Mouse (Mus musculus): ENCODE results near the gene C130026I21Rik. TPM values are rescaled to one million over a fixed set of nuclear protein-coding genes. Genes with fewer than 3 reads are reported as not detected.
"Not testable (repeated sequence)": the region's sequence is repeated elsewhere in the genome, so short reads cannot be mapped to it uniquely, and the experiment has no call there.

The C130026I21Rik gene
- polyA plus RNA-seq, 1 experiment from 2014 or later: 0.43 TPM

GRCm38 (mm10) chr1:85112889-85113288 is 157.5 kb downstream of the C130026I21Rik start:
- H3K4me1 ChIP-seq (ENCODE audit: control insufficient read depth, insufficient read depth, low read length); H3K9me3 ChIP-seq (replicated peaks; ENCODE audit: control insufficient read depth, low read length); H3K9ac ChIP-seq (ENCODE audit: low read length); H3K4me2 ChIP-seq (ENCODE audit: low read depth, low read length); H3K27ac ChIP-seq (ENCODE audit: low read length); H3K27me3 ChIP-seq (ENCODE audit: control insufficient read depth, insufficient read depth, low read length); H3K36me3 ChIP-seq (ENCODE audit: control insufficient read depth, insufficient read depth); H3K4me3 ChIP-seq (ENCODE audit: low read length); ATAC-seq (replicated peaks; ENCODE audit: extremely low read depth, insufficient read depth, low FRiP score): not testable (repeated sequence)
- 65% methylated on average over 2 of the region's 5 CpGs for WGBS

GRCm38 (mm10) chr1:85112266-85112665 is 158.1 kb downstream of the C130026I21Rik start:
- 86% methylated on average over 7 of the region's 7 CpGs for WGBS
- not testable (repeated sequence) for H3K4me2 ChIP-seq (ENCODE audit: low read depth, low read length); H3K27me3 ChIP-seq (ENCODE audit: control insufficient read depth, insufficient read depth, low read length); ATAC-seq (replicated peaks; ENCODE audit: extremely low read depth, insufficient read depth, low FRiP score); H3K27ac ChIP-seq (ENCODE audit: low read length); H3K9ac ChIP-seq (ENCODE audit: low read length); H3K9me3 ChIP-seq (replicated peaks; ENCODE audit: control insufficient read depth, low read length); H3K4me3 ChIP-seq (ENCODE audit: low read length); H3K36me3 ChIP-seq (ENCODE audit: control insufficient read depth, insufficient read depth); H3K4me1 ChIP-seq (ENCODE audit: control insufficient read depth, insufficient read depth, low read length)

- H3K27me3 ChIP-seq (ENCODE audit: control insufficient read depth, insufficient read depth, low read length); H3K9me3 ChIP-seq (replicated peaks; ENCODE audit: control insufficient read depth, low read length); H3K27ac ChIP-seq (ENCODE audit: low read length); ATAC-seq (replicated peaks; ENCODE audit: extremely low read depth, insufficient read depth, low FRiP score); H3K9ac ChIP-seq (ENCODE audit: low read length); H3K4me3 ChIP-seq (ENCODE audit: low read length); H3K4me2 ChIP-seq (ENCODE audit: low read depth, low read length); H3K4me1 ChIP-seq (ENCODE audit: control insufficient read depth, insufficient read depth, low read length); H3K36me3 ChIP-seq (ENCODE audit: control insufficient read depth, insufficient read depth): not testable (repeated sequence)
- 58% methylated on average over 9 of the region's 10 CpGs for WGBS
These were observed 158.8 kb downstream of the C130026I21Rik start for GRCm38 (mm10) chr1:85111572-85111971.

- 83% methylated on average over 2 of the region's 3 CpGs for WGBS
- not testable (repeated sequence) for H3K4me2 ChIP-seq (ENCODE audit: low read depth, low read length); H3K27me3 ChIP-seq (ENCODE audit: control insufficient read depth, insufficient read depth, low read length)
These were observed 159.5 kb downstream of the C130026I21Rik start for GRCm38 (mm10) chr1:85110876-85111275.

DNA sequence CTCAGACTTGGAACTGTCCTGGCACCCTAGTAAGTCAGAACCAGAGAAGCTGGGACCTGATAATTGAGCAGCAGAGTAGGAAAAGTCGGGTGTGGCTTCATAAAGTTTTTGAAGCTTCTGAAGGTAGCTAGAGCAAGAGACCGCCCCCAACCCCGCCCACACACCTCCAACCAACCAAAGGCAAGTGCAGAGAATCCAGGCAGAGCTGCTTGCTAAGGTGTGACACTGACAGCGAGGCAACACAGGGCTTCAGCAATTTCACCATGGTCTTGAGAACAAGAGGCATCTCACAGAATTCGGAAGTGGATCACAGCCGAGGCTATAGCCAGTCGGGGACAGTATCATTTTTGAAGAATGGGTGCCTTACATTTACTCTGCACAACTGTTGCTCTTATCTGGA is 160.6 kb downstream of the C130026I21Rik start, which contains the start of gene A530032D15Rik:
TSS of gene A530032D15Rik (minus strand) at position 101 of the 400 bp plus-strand sequence.
- not testable (repeated sequence) for H3K4me3 ChIP-seq (ENCODE audit: low read length); H3K27me3 ChIP-seq (ENCODE audit: control insufficient read depth, insufficient read depth, low read length); H3K4me1 ChIP-seq (ENCODE audit: control insufficient read depth, insufficient read depth, low read length); H3K4me2 ChIP-seq (ENCODE audit: low read depth, low read length); H3K36me3 ChIP-seq (ENCODE audit: control insufficient read depth, insufficient read depth); H3K27ac ChIP-seq (ENCODE audit: low read length); ATAC-seq (replicated peaks; ENCODE audit: extremely low read depth, insufficient read depth, low FRiP score); H3K9ac ChIP-seq (ENCODE audit: low read length); H3K9me3 ChIP-seq (replicated peaks; ENCODE audit: control insufficient read depth, low read length)
- 0% methylated on average over 1 of the region's 7 CpGs for WGBS

More at GRCm38 (mm10) chr1:85110876-85111275, 159.5 kb downstream of the C130026I21Rik start:
- H3K9ac ChIP-seq (ENCODE audit: low read length); H3K9me3 ChIP-seq (replicated peaks; ENCODE audit: control insufficient read depth, low read length); ATAC-seq (replicated peaks; ENCODE audit: extremely low read depth, insufficient read depth, low FRiP score); H3K4me3 ChIP-seq (ENCODE audit: low read length); H3K27ac ChIP-seq (ENCODE audit: low read length); H3K4me1 ChIP-seq (ENCODE audit: control insufficient read depth, insufficient read depth, low read length); H3K36me3 ChIP-seq (ENCODE audit: control insufficient read depth, insufficient read depth): not testable (repeated sequence)

DNA sequence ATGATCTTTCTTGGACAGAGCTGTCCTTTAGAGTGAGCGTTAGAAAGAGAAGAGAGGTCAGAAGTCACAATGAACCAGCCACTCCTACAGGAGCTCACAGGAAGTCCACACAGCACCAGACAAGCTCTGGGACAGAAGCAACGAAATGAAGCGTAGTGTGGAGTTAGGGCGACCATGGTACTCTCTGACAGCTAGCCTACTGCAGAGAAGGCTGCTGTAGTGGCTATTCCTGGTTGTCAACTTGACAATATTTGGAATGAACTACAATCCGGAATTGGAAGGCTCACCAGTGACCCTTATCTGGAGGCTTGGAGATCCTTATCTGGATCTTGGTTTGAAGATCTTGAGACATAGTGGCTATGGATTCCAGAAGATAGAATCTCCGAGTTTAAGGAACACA is 164.4 kb downstream of the C130026I21Rik start:
- H3K4me3 ChIP-seq (ENCODE audit: low read length); ATAC-seq (replicated peaks; ENCODE audit: extremely low read depth, insufficient read depth, low FRiP score); H3K9me3 ChIP-seq (replicated peaks; ENCODE audit: control insufficient read depth, low read length); H3K36me3 ChIP-seq (ENCODE audit: control insufficient read depth, insufficient read depth); H3K27me3 ChIP-seq (ENCODE audit: control insufficient read depth, insufficient read depth, low read length); H3K4me1 ChIP-seq (ENCODE audit: control insufficient read depth, insufficient read depth, low read length); H3K9ac ChIP-seq (ENCODE audit: low read length); H3K27ac ChIP-seq (ENCODE audit: low read length); H3K4me2 ChIP-seq (ENCODE audit: low read depth, low read length): not testable (repeated sequence)
- WGBS: 61% methylated on average over 5 of the region's 6 CpGs

GRCm38 (mm10) chr1:85105336-85105735 is 165.0 kb downstream of the C130026I21Rik start:
- H3K9ac ChIP-seq (ENCODE audit: low read length); H3K9me3 ChIP-seq (replicated peaks; ENCODE audit: control insufficient read depth, low read length); H3K36me3 ChIP-seq (ENCODE audit: control insufficient read depth, insufficient read depth); H3K4me2 ChIP-seq (ENCODE audit: low read depth, low read length); H3K27me3 ChIP-seq (ENCODE audit: control insufficient read depth, insufficient read depth, low read length); H3K4me3 ChIP-seq (ENCODE audit: low read length); H3K4me1 ChIP-seq (ENCODE audit: control insufficient read depth, insufficient read depth, low read length); H3K27ac ChIP-seq (ENCODE audit: low read length); ATAC-seq (replicated peaks; ENCODE audit: extremely low read depth, insufficient read depth, low FRiP score): not testable (repeated sequence)
- 77% methylated on average over 4 of the region's 4 CpGs for WGBS

- H3K27ac ChIP-seq (ENCODE audit: low read length); H3K4me2 ChIP-seq (ENCODE audit: low read depth, low read length); H3K9ac ChIP-seq (ENCODE audit: low read length); H3K36me3 ChIP-seq (ENCODE audit: control insufficient read depth, insufficient read depth); H3K4me1 ChIP-seq (ENCODE audit: control insufficient read depth, insufficient read depth, low read length); H3K4me3 ChIP-seq (ENCODE audit: low read length); H3K27me3 ChIP-seq (ENCODE audit: control insufficient read depth, insufficient read depth, low read length); H3K9me3 ChIP-seq (replicated peaks; ENCODE audit: control insufficient read depth, low read length); ATAC-seq (replicated peaks; ENCODE audit: extremely low read depth, insufficient read depth, low FRiP score): not testable (repeated sequence)
- 75% methylated on average over 4 of the region's 4 CpGs for WGBS
These were observed 168.6 kb downstream of the C130026I21Rik start for GRCm38 (mm10) chr1:85101754-85102153.

- not testable (repeated sequence) for H3K27me3 ChIP-seq (ENCODE audit: control insufficient read depth, insufficient read depth, low read length); H3K4me2 ChIP-seq (ENCODE audit: low read depth, low read length); H3K9ac ChIP-seq (ENCODE audit: low read length); ATAC-seq (replicated peaks; ENCODE audit: extremely low read depth, insufficient read depth, low FRiP score); H3K27ac ChIP-seq (ENCODE audit: low read length); H3K4me1 ChIP-seq (ENCODE audit: control insufficient read depth, insufficient read depth, low read length); H3K36me3 ChIP-seq (ENCODE audit: control insufficient read depth, insufficient read depth); H3K4me3 ChIP-seq (ENCODE audit: low read length); H3K9me3 ChIP-seq (replicated peaks; ENCODE audit: control insufficient read depth, low read length)
- WGBS: 48% methylated on average over 1 of the region's 1 CpGs
These were observed 170.5 kb downstream of the C130026I21Rik start, which contains the start of gene Gm10553 for GRCm38 (mm10) chr1:85099864-85100263. Gm10553 (plus strand) TSS chr1:85100164.

DNA sequence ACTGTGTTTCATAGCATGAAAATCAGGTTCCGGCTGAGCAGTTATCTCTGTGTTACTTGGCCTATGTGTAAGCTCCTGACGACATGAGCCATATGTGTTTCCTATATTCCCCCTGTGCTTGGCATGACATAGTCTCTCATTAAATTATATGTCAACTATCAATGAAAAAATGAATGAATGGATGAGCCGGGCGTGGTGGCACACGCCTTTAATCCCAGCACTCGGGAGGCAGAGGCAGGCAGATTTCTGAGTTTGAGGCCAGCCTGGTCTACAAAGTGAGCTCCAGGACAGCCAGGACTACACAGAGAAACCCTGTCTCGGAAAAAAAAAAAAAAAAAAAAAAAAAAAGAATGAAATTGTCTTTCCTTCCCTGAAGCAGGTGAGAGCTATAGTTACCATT is 171.3 kb downstream of the C130026I21Rik start:
- H3K4me2 ChIP-seq (ENCODE audit: low read depth, low read length); ATAC-seq (replicated peaks; ENCODE audit: extremely low read depth, insufficient read depth, low FRiP score); H3K9ac ChIP-seq (ENCODE audit: low read length); H3K36me3 ChIP-seq (ENCODE audit: control insufficient read depth, insufficient read depth); H3K4me3 ChIP-seq (ENCODE audit: low read length); H3K9me3 ChIP-seq (replicated peaks; ENCODE audit: control insufficient read depth, low read length); H3K27ac ChIP-seq (ENCODE audit: low read length); H3K27me3 ChIP-seq (ENCODE audit: control insufficient read depth, insufficient read depth, low read length); H3K4me1 ChIP-seq (ENCODE audit: control insufficient read depth, insufficient read depth, low read length): not testable (repeated sequence)
- 76% methylated on average over 5 of the region's 7 CpGs for WGBS
